Mouse (Mus musculus): ENCODE data around the gene Il17a.

- TF ChIP-seq CTCF (IDR thresholded peaks at IDR 0.05; ENCODE audit: insufficient read depth, low read depth, low read length) (no peak), POLR2A (IDR thresholded peaks at IDR 0.05; ENCODE audit: insufficient read depth, low read depth, low read length) (no peak)
Observed at GRCm38 (mm10) chr1:20757586-20757985, 26.9 kb downstream of the Il17a start.
